Mouse (Mus musculus) forebrain, postnatal 0 days (tissue): ENCODE results near the gene Arrdc1. TPM values are rescaled to one million over a fixed set of nuclear protein-coding genes. Genes with fewer than 3 reads are reported as not detected.
A peak's percentile ranks its signal among the peaks of the same experiment; 100 is the strongest.

Experiments
- ATAC-seq: fragments of 200-750 bp; cut with Nextera tagmentation; 2 replicates; pipeline ENCODE4 v1.8.0; 2017; ENCODE audit warnings: mild to moderate bottlenecking, moderate library complexity
- DNase-seq: peaks from one replicate; pipeline ENCODE4 v3.0.0-alpha.2; 2015
- H3K27ac ChIP-seq: fragments of 300-500 bp; sonication (generic); 2 replicates; pipeline ENCODE4 v1.5.1; 2014; ENCODE audit warnings: low read depth, mild to moderate bottlenecking, antibody characterized with exemption, low read length, moderate library complexity, mixed read lengths
- H3K27me3 ChIP-seq: fragments of 300-500 bp; sonication (generic); 2 replicates; pipeline ENCODE4 v1.6.1; 2014; ENCODE audit warnings: mild to moderate bottlenecking, low read length, mixed read lengths; ENCODE audit not compliant: insufficient read depth
- H3K36me3 ChIP-seq: fragments of 300-500 bp; sonication (generic); 2 replicates; pipeline ENCODE4 v1.6.1; 2014; ENCODE audit warnings: mild to moderate bottlenecking, moderate library complexity; ENCODE audit not compliant: insufficient read depth
- H3K4me1 ChIP-seq: fragments of 300-500 bp; sonication (generic); 2 replicates; pipeline ENCODE4 v1.6.1; 2014; ENCODE audit warnings: antibody characterized with exemption; ENCODE audit not compliant: insufficient read depth
- H3K4me2 ChIP-seq: fragments of 300-500 bp; sonication (generic); 2 replicates; pipeline ENCODE4 v1.6.1; 2014; ENCODE audit warnings: low read depth, mild to moderate bottlenecking, moderate library complexity
- H3K4me3 ChIP-seq: fragments of 300-500 bp; sonication (generic); 2 replicates; pipeline ENCODE4 v1.5.1; 2014; ENCODE audit warnings: low read depth, low read length, mixed read lengths
- H3K9ac ChIP-seq: fragments of 300-500 bp; sonication (generic); 2 replicates; pipeline ENCODE4 v1.6.1; 2014; ENCODE audit warnings: mild to moderate bottlenecking
- H3K9me3 ChIP-seq: fragments of 300-500 bp; sonication (generic); 2 replicates; pipeline ENCODE4 v1.6.1; 2016; ENCODE audit warnings: low read length
- CTCF ChIP-seq: sonication (generic); IDR thresholded peaks from 2 replicates; pipeline ENCODE4 v1.5.1; 2016; ENCODE audit warnings: antibody characterized with exemption, control low read depth, low read depth
- WGBS: fragments of 180-500 bp; shearing (Covaris S2); extraction: QIAGEN DNeasy Blood & Tissue Kit; methylation state at CpG from one replicate; pipeline ENCODE4 v1.1.7; 2014; 5-methylcytosine and 5-hydroxymethylcytosine counted together
- polyA plus RNA-seq: library from polyadenylated mRNA; unstranded; fragments of >200 nt; fragmentation: Nextera tagmentation; extraction: Ambion mirVana; gene quantifications from 2 replicates; pipeline ENCODE4 v1.2.1, GENCODE M21; 2015
- total RNA-seq: library from RNA; depleted of rRNA; stranded (reverse); fragments of >200 nt; gene quantifications from 2 replicates; pipeline ENCODE4 v1.2.3, GENCODE M21; 2014

The Arrdc1 gene
- total and polyA plus RNA-seq, 2 experiments from 2014 or later, result 35.3 to 44.3 TPM

GRCm38 (mm10) chr2:24925284-24925683 is 9.8 kb downstream of the Arrdc1 start:
- 90% methylated on average over 8 of the region's 8 CpGs for WGBS
- Histone ChIP-seq H3K4me2 (no peak overlapping the region), H3K4me3 (no peak overlapping the region), H3K4me1 (no peaks in the 10 kb centered on the region), H3K36me3 (peaks cover 6% of the 10 kb centered on the region; the same call in 1 of the 2 replicates), H3K27ac (no peak overlapping the region), H3K9ac (no peak overlapping the region), H3K27me3 (no peaks in the 10 kb centered on the region), H3K9me3 (no peaks in the 10 kb centered on the region)
- ATAC-seq (no peak), DNase-seq (no peak)
- no peak for TF ChIP-seq CTCF

- Histone ChIP-seq H3K27ac (no peak overlapping the region), H3K9me3 (no peaks in the 10 kb centered on the region), H3K4me1 (0 out of 2 replicates have a peak, but pooled peaks cover 2% of the 10 kb centered on the region), H3K4me3 (no peak overlapping the region), H3K36me3 (peaks cover 6% of the 10 kb centered on the region; the same call in 1 of the 2 replicates), H3K9ac (no peak overlapping the region), H3K4me2 (no peak overlapping the region), H3K27me3 (no peaks in the 10 kb centered on the region)
- 55% methylated on average over 2 of the region's 2 CpGs for WGBS
- TF ChIP-seq CTCF, result peak; percentile 55
- no peak for DNase-seq
- no peak for ATAC-seq
Measured at GRCm38 (mm10) chr2:24923561-24923960, 11.5 kb downstream of the Arrdc1 start.

- no peak for TF ChIP-seq CTCF
- H3K4me2 ChIP-seq, result peak overlapping the region; percentile 68
- no peaks in the 10 kb centered on the region for H3K27me3 ChIP-seq
- DNase-seq, result no peak
- H3K4me1 ChIP-seq, result peaks cover 13% of the 10 kb centered on the region
- ATAC-seq, result peak; percentile 36
- 10% methylated on average over 8 of the region's 8 CpGs for WGBS
- H3K4me3 ChIP-seq, result peak overlapping the region; percentile 98
- peak overlapping the region; percentile 96 for H3K9ac ChIP-seq
- peak overlapping the region; percentile 96 for H3K27ac ChIP-seq
- no peaks in the 10 kb centered on the region for H3K36me3 ChIP-seq
- no peaks in the 10 kb centered on the region for H3K9me3 ChIP-seq
Measured at GRCm38 (mm10) chr2:24919839-24920175, 15.2 kb downstream of the Arrdc1 start.

GRCm38 (mm10) chr2:24918930-24919838 is 15.9 kb downstream of the Arrdc1 start, which contains the start of gene Ehmt1:
Gene Ehmt1, minus strand, starts transcription at chr2:24919614.
- peak within 1 kb of the TSS; percentile 96 for H3K9ac ChIP-seq
- peak within 1 kb of the TSS; percentile 98 for H3K4me3 ChIP-seq
- no peaks in the 10 kb centered on the region for H3K9me3 ChIP-seq
- peak within 1 kb of the TSS; percentile 96 for H3K27ac ChIP-seq
- 0 out of 2 replicates have a peak, but pooled peaks have one; percentile 17 for TF ChIP-seq CTCF
- no peaks in the 10 kb centered on the region for H3K27me3 ChIP-seq
- peak; percentile 98 for ATAC-seq
- peak within 1 kb of the TSS; percentile 68 for H3K4me2 ChIP-seq
- DNase-seq, result peak; percentile 97
- H3K36me3 ChIP-seq, result no peaks in the 10 kb centered on the region
- WGBS, result under 1% methylated on average over 91 of the region's 112 CpGs
- H3K4me1 ChIP-seq, result peaks cover 13% of the 10 kb centered on the region

GRCm38 (mm10) chr2:24914762-24915161 is 20.3 kb downstream of the Arrdc1 start:
- TF ChIP-seq CTCF, result no peak
- no peak for ATAC-seq
- 81% methylated on average over 3 of the region's 3 CpGs for WGBS

GRCm38 (mm10) chr2:24912589-24912988 is 22.5 kb downstream of the Arrdc1 start:
- no peak overlapping the region for H3K4me3 ChIP-seq
- ATAC-seq (no peak), DNase-seq (no peak)
- 0 out of 2 replicates have a peak, but pooled peaks cover 4% of the 10 kb centered on the region for H3K36me3 ChIP-seq
- H3K27me3 ChIP-seq, result no peaks in the 10 kb centered on the region
- peaks cover 4% of the 10 kb centered on the region for H3K4me1 ChIP-seq
- no peak overlapping the region for H3K27ac ChIP-seq
- H3K9me3 ChIP-seq, result no peaks in the 10 kb centered on the region
- TF ChIP-seq CTCF, result no peak
- H3K4me2 ChIP-seq, result no peak overlapping the region
- H3K9ac ChIP-seq, result no peak overlapping the region

More at GRCm38 (mm10) chr2:24914762-24915161, 20.3 kb downstream of the Arrdc1 start:
- no peak for DNase-seq
- no peaks in the 10 kb centered on the region for H3K27me3 ChIP-seq
- H3K36me3 ChIP-seq, result 0 out of 2 replicates have a peak, but pooled peaks cover 4% of the 10 kb centered on the region
- no peak overlapping the region for H3K9ac ChIP-seq
- no peak overlapping the region for H3K4me3 ChIP-seq
- H3K27ac ChIP-seq, result no peak overlapping the region
- H3K4me2 ChIP-seq, result no peak overlapping the region
- no peaks in the 10 kb centered on the region for H3K9me3 ChIP-seq
- peaks cover 11% of the 10 kb centered on the region for H3K4me1 ChIP-seq

- DNase-seq (no peak), ATAC-seq (no peak)
- no peaks in the 10 kb centered on the region for H3K9me3 ChIP-seq
- no peak overlapping the region for H3K4me3 ChIP-seq
- H3K4me2 ChIP-seq, result no peak overlapping the region
- H3K36me3 ChIP-seq, result 0 out of 2 replicates have a peak, but pooled peaks cover 4% of the 10 kb centered on the region
- TF ChIP-seq CTCF, result no peak
- no peak overlapping the region for H3K27ac ChIP-seq
- H3K4me1 ChIP-seq, result 0 out of 2 replicates have a peak, but pooled peaks cover under 1% of the 10 kb centered on the region
- H3K27me3 ChIP-seq, result no peaks in the 10 kb centered on the region
- H3K9ac ChIP-seq, result no peak overlapping the region
- 90% methylated on average over 4 of the region's 4 CpGs for WGBS
Measured at GRCm38 (mm10) chr2:24912189-24912588, 22.9 kb downstream of the Arrdc1 start.
